Mouse (Mus musculus) thymus, adult 2 months (tissue): ENCODE measurements around the gene Prex1.

Source experiments
- CTCF ChIP-seq: fragments of 200-500 bp; IDR thresholded peaks from 2 replicates; pipeline ENCODE4 v1.5.1; 2012; ENCODE audit warnings: mild to moderate bottlenecking, control low read depth, low read length, moderate library complexity, borderline replicate concordance; ENCODE audit not compliant: control insufficient read depth, poor library complexity, insufficient read depth; ENCODE audit errors: extremely low read depth
- POLR2A ChIP-seq: fragments of 200-500 bp; IDR thresholded peaks from 2 replicates; pipeline ENCODE4 v1.6.1; 2012; ENCODE audit warnings: mild to moderate bottlenecking, low read length, control low read depth, moderate library complexity; ENCODE audit not compliant: control insufficient read depth, poor library complexity, insufficient read depth; ENCODE audit errors: extremely low read depth

DNA sequence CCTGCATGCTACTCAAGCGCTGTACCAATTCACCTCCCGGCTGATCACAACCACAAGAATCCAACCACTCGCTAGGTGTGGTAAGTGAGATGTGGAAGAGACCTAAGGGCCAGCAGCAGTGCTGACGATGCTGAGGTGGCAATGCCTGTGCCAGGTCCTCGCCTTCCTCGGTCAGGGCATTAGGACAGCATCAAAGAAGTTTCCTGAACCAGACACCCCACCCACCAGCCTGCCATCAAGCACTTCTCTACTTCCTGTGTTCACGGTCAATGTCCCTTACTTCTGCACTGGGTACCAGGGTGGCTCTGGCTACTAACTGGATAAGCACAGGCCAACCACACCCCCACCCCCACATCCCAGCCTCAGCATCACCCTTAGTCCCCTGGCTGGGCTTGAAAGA, 91.0 kb downstream of the Prex1 start:
- TF ChIP-seq POLR2A (no peak), CTCF (no peak)
